Mouse (Mus musculus) heart, embryonic 11.5 days (tissue): ENCODE data around the gene Ncoa7. TPM values are rescaled to one million over a fixed set of nuclear protein-coding genes. Genes with fewer than 3 reads are reported as not detected.

ENCODE experiments used
- polyA plus RNA-seq: library from polyadenylated mRNA; unstranded; fragments of >200 nt; fragmentation: Nextera tagmentation; extraction: Ambion mirVana; gene quantifications from 2 replicates; pipeline ENCODE4 v1.2.1, GENCODE M21; 2014

Gene Ncoa7
- polyA plus RNA-seq, 1 experiment from 2014 or later = 10.1 TPM

Other genes with a start within 250 kb of the Ncoa7 start
- 20.7 and 21.8 TPM in 2 replicates for gene Trmt11, start 202.6 kb downstream of the Ncoa7 start, polyA plus RNA-seq
- gene Hint3, start 173.7 kb downstream of the Ncoa7 start, polyA plus RNA-seq = 26.1 and 30.2 TPM in 2 replicates
- gene Hey2, start 39.5 kb upstream of the Ncoa7 start, polyA plus RNA-seq = 23.2 and 29.9 TPM in 2 replicates